Mouse (Mus musculus) midbrain, postnatal 0 days (tissue): ENCODE measurements at regions not wholly inside any gene's neighbourhood (a gene's known extent, or its start where the extent isn't known, plus 50 kb on each side); places are given as distances from the start of the nearest gene placed in this dataset.
A peak's percentile ranks its signal among the peaks of the same experiment; 100 is the strongest.

ENCODE experiments used
- ATAC-seq: fragments of 200-750 bp; cut with Nextera tagmentation; 2 replicates; pipeline ENCODE4 v1.8.0; 2017; ENCODE audit warnings: moderate number of reproducible peaks, mild to moderate bottlenecking, moderate TSS enrichment, moderate library complexity; ENCODE audit not compliant: low FRiP score
- DNase-seq: peaks from one replicate; pipeline ENCODE4 v3.0.0-alpha.2; 2015; ENCODE audit warnings: low spot score
- H3K27ac ChIP-seq: fragments of 300-500 bp; sonication (generic); 2 replicates; pipeline ENCODE4 v1.5.1; 2014; ENCODE audit warnings: low read depth, mild to moderate bottlenecking, low read length, mixed read lengths
- H3K27me3 ChIP-seq: fragments of 300-500 bp; sonication (generic); 2 replicates; pipeline ENCODE4 v1.6.1; 2014; ENCODE audit warnings: low read length, control low read depth, mixed read lengths; ENCODE audit not compliant: insufficient read depth
- H3K36me3 ChIP-seq: fragments of 300-500 bp; sonication (generic); 2 replicates; pipeline ENCODE4 v1.6.1; 2014; ENCODE audit warnings: low read length, control low read depth, mixed read lengths; ENCODE audit not compliant: insufficient read depth
- H3K4me1 ChIP-seq: fragments of 300-500 bp; sonication (generic); 2 replicates; pipeline ENCODE4 v1.6.1; 2014; ENCODE audit warnings: mild to moderate bottlenecking, control low read depth, antibody characterized with exemption, low read length, mixed read lengths; ENCODE audit not compliant: insufficient read depth
- H3K4me2 ChIP-seq: fragments of 300-500 bp; sonication (generic); 2 replicates; pipeline ENCODE4 v1.6.1; 2014; ENCODE audit warnings: low read depth, mild to moderate bottlenecking, low read length, mixed read lengths; ENCODE audit not compliant: poor library complexity, severe bottlenecking
- H3K4me3 ChIP-seq: fragments of 300-500 bp; sonication (generic); 2 replicates; pipeline ENCODE4 v1.5.1; 2014; ENCODE audit warnings: low read depth, mild to moderate bottlenecking, low read length, moderate library complexity
- H3K9ac ChIP-seq: fragments of 300-500 bp; sonication (generic); replicated peaks from 2 replicates; pipeline ENCODE4 v1.6.1; 2014; ENCODE audit warnings: mild to moderate bottlenecking, low read length, moderate library complexity, mixed read lengths; ENCODE audit not compliant: poor library complexity, severe bottlenecking
- H3K9me3 ChIP-seq: fragments of 300-500 bp; sonication (generic); 2 replicates; pipeline ENCODE4 v1.6.1; 2016; ENCODE audit warnings: low read length, control low read depth
- CTCF ChIP-seq: IDR thresholded peaks from 2 replicates; pipeline ENCODE4 v1.5.1; 2016; ENCODE audit warnings: antibody characterized with exemption, mild to moderate bottlenecking
- WGBS: fragments of 180-500 bp; shearing (Covaris S2); extraction: QIAGEN DNeasy Blood & Tissue Kit; methylation state at CpG from one replicate; pipeline ENCODE4 v1.1.7; 2014; 5-methylcytosine and 5-hydroxymethylcytosine counted together

- no peak overlapping the region for H3K4me2 ChIP-seq
- no peak overlapping the region for H3K9ac ChIP-seq
- 0 out of 2 replicates have a peak, but pooled peaks have one; percentile 10 for TF ChIP-seq CTCF
- ATAC-seq, result no peak
- no peak for DNase-seq
- H3K4me3 ChIP-seq, result no peak overlapping the region
- H3K27ac ChIP-seq, result no peak overlapping the region
- 38% methylated on average over 5 of the region's 5 CpGs for WGBS
- H3K9me3 ChIP-seq, result no peaks in the 10 kb centered on the region
- H3K4me1 ChIP-seq, result no peaks in the 10 kb centered on the region
- H3K27me3 ChIP-seq, result no peaks in the 10 kb centered on the region
- no peaks in the 10 kb centered on the region for H3K36me3 ChIP-seq
These were observed 536.7 kb upstream of the Kdm8 start for GRCm38 (mm10) chr7:124907662-124908296.

GRCm38 (mm10) chr7:124914061-124914460 lies 530.4 kb upstream of the Kdm8 start:
- no peaks in the 10 kb centered on the region for H3K36me3 ChIP-seq
- H3K9ac ChIP-seq, result no peak overlapping the region
- no peaks in the 10 kb centered on the region for H3K9me3 ChIP-seq
- no peaks in the 10 kb centered on the region for H3K27me3 ChIP-seq
- DNase-seq (no peak), ATAC-seq (no peak)
- H3K4me1 ChIP-seq, result no peaks in the 10 kb centered on the region
- 68% methylated on average over 5 of the region's 5 CpGs for WGBS
- no peak overlapping the region for H3K27ac ChIP-seq
- TF ChIP-seq CTCF, result no peak
- H3K4me3 ChIP-seq, result no peak overlapping the region
- H3K4me2 ChIP-seq, result no peak overlapping the region

- no peak overlapping the region for H3K27ac ChIP-seq
- no peak for TF ChIP-seq CTCF
- 86% methylated on average over 4 of the region's 4 CpGs for WGBS
- no peak overlapping the region for H3K9ac ChIP-seq
- no peaks in the 10 kb centered on the region for H3K4me1 ChIP-seq
- no peaks in the 10 kb centered on the region for H3K9me3 ChIP-seq
- H3K36me3 ChIP-seq, result no peaks in the 10 kb centered on the region
- no peak for DNase-seq
- ATAC-seq, result no peak
- no peak overlapping the region for H3K4me3 ChIP-seq
- H3K27me3 ChIP-seq, result no peaks in the 10 kb centered on the region
- no peak overlapping the region for H3K4me2 ChIP-seq
These were observed 530.0 kb upstream of the Kdm8 start for GRCm38 (mm10) chr7:124914479-124914878.

GRCm38 (mm10) chr7:124914972-124915371 lies 529.5 kb upstream of the Kdm8 start:
- Histone ChIP-seq H3K9me3 (no peaks in the 10 kb centered on the region), H3K4me2 (no peak overlapping the region), H3K9ac (no peak overlapping the region), H3K4me3 (no peak overlapping the region), H3K4me1 (no peaks in the 10 kb centered on the region), H3K27ac (no peak overlapping the region), H3K36me3 (no peaks in the 10 kb centered on the region), H3K27me3 (no peaks in the 10 kb centered on the region)
- WGBS, result 73% methylated on average over 6 of the region's 6 CpGs
- ATAC-seq, result no peak
- DNase-seq, result no peak
- no peak for TF ChIP-seq CTCF

GRCm38 (mm10) chr7:124915637-124916036 lies 528.8 kb upstream of the Kdm8 start:
- H3K9me3 ChIP-seq, result no peaks in the 10 kb centered on the region
- no peak for TF ChIP-seq CTCF
- H3K36me3 ChIP-seq, result no peaks in the 10 kb centered on the region
- no peak overlapping the region for H3K9ac ChIP-seq
- no peak overlapping the region for H3K4me2 ChIP-seq
- DNase-seq (no peak), ATAC-seq (no peak)
- 78% methylated on average over 5 of the region's 5 CpGs for WGBS
- H3K4me3 ChIP-seq, result no peak overlapping the region
- H3K27me3 ChIP-seq, result no peaks in the 10 kb centered on the region
- H3K27ac ChIP-seq, result no peak overlapping the region
- H3K4me1 ChIP-seq, result no peaks in the 10 kb centered on the region

- no peak for TF ChIP-seq CTCF
- H3K27me3 ChIP-seq, result no peaks in the 10 kb centered on the region
These were observed 526.8 kb upstream of the Kdm8 start for GRCm38 (mm10) chr7:124917606-124918120.

More at GRCm38 (mm10) chr7:124917606-124918120, 526.8 kb upstream of the Kdm8 start:
- no peak overlapping the region for H3K4me3 ChIP-seq
- no peak overlapping the region for H3K27ac ChIP-seq
- no peaks in the 10 kb centered on the region for H3K9me3 ChIP-seq
- H3K9ac ChIP-seq, result no peak overlapping the region
- no peaks in the 10 kb centered on the region for H3K36me3 ChIP-seq
- WGBS, result 53% methylated on average over 5 of the region's 5 CpGs
- H3K4me1 ChIP-seq, result no peaks in the 10 kb centered on the region
- DNase-seq (peak; percentile 62), ATAC-seq (no peak)
- no peak overlapping the region for H3K4me2 ChIP-seq
